Mouse (Mus musculus) brown adipose tissue, adult 24 weeks (tissue): ENCODE results near the gene Naa40. TPM values are rescaled to one million over a fixed set of nuclear protein-coding genes. Genes with fewer than 3 reads are reported as not detected.
A peak's percentile ranks its signal among the peaks of the same experiment; 100 is the strongest.

ENCODE experiments used
- H3K27ac ChIP-seq: fragments of 200-500 bp; replicated peaks from 2 replicates; pipeline ENCODE4 v1.5.1; 2012; ENCODE audit warnings: low read depth, mild to moderate bottlenecking, low read length
- H3K4me1 ChIP-seq: fragments of 200-500 bp; 2 replicates; pipeline ENCODE4 v1.6.1; 2012; ENCODE audit warnings: low read length, mixed read lengths; ENCODE audit not compliant: control insufficient read depth, insufficient read depth, insufficient read length
- H3K4me3 ChIP-seq: fragments of 200-500 bp; 2 replicates; pipeline ENCODE4 v1.5.1; 2012; ENCODE audit warnings: low read depth, mild to moderate bottlenecking, low read length, moderate library complexity; ENCODE audit not compliant: insufficient read depth
- polyA plus RNA-seq: library from polyadenylated mRNA; stranded (reverse); fragments of >200 nt; gene quantifications from 2 replicates; pipeline ENCODE4 v1.2.4, GENCODE M21; 2012; ENCODE audit not compliant: missing spikeins, insufficient read depth, insufficient read length

Naa40 gene
- polyA plus RNA-seq, 1 experiment: 9.6 TPM

DNA sequence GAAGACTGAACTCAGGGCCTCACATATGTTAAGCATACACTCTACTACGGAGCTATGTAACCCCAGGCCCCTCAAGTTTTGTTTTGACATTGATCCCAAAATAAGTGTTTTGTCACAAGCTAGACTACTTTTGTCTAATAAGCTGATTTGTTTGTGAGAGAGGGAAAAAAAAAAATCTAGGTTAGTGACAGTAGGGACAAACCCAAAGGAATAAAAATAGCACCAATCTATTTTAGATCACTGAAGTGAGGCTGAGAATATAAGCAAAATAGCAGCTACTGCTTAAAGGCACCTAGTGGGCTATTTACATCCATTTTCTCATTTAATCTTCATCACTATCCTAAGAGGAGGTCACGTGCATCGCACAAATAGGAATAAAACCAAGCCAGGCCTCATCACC, 1.4 kb downstream of the Naa40 start:
- H3K27ac ChIP-seq: no peak overlapping the region
- peak overlapping the region; percentile 80 for H3K4me3 ChIP-seq
- peaks cover 5% of the 10 kb centered on the region for H3K4me1 ChIP-seq

DNA sequence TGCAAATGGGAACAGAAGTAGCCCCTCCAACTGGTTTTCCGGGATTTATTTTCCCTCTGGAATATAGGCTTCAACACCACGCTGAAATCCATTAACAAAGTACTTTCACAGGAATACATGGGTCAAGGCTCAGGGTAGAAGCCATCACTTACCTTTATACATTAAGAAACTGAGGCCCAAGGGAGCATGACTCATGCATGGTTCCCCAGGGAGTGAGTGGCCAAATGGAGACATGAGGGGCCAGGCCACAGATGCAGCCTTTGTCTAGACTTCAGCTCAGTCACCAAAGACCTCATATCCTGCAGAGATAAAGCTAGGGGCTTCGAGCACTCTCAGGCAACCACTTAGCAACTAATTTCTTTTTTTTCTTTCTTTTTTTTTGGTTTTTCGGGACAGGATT, 4.2 kb downstream of the Naa40 start:
- H3K4me1 ChIP-seq: peaks cover 5% of the 10 kb centered on the region
- no peak overlapping the region for H3K4me3 ChIP-seq
- H3K27ac ChIP-seq: peak overlapping the region; percentile 32; the same call in 1 of the 2 replicates

DNA sequence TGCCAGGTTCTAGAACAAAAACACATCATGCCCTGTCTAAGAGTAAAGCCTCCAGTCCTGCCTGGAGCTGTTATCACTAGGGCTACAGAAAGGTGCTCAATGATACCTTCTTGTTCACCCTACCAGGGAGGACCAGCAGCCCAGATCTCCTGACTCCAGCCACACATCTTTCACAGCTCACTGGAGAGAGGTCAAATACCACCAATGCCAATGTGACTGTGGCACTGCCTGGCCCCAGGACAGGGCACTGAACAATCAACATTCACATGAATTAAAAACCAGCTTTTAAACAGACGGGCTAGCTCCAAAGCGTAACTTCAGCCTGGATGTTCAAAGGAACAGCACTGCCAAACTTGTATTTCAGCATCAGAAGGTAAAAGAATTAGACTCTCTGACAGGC, 5.0 kb downstream of the Naa40 start:
- H3K4me3 ChIP-seq: no peak overlapping the region
- peaks cover 5% of the 10 kb centered on the region for H3K4me1 ChIP-seq
- no peak overlapping the region for H3K27ac ChIP-seq

DNA sequence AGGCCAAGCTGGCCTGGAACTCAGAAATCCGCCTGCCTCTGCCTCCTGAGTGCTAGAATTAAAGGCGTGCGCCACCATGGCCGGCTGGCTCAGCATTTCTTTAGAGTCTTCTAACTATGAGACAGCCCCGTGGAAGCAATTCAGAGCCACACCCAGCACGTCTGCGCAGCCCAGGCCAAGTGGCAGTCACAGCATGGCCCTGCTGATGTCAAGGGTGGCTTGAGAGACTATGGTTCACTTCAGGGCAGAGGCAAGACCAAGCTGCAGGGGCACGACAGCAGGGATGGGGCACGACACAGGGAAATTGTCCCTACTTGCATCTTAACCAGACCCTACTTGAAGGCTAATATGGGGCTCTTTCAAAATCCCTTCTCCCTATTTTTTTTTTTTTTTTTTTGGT, 5.5 kb downstream of the Naa40 start:
- Histone ChIP-seq H3K27ac (0 out of 2 replicates have a peak overlapping the region, but pooled peaks have one; percentile 5), H3K4me3 (no peak overlapping the region), H3K4me1 (peaks cover 5% of the 10 kb centered on the region)

DNA sequence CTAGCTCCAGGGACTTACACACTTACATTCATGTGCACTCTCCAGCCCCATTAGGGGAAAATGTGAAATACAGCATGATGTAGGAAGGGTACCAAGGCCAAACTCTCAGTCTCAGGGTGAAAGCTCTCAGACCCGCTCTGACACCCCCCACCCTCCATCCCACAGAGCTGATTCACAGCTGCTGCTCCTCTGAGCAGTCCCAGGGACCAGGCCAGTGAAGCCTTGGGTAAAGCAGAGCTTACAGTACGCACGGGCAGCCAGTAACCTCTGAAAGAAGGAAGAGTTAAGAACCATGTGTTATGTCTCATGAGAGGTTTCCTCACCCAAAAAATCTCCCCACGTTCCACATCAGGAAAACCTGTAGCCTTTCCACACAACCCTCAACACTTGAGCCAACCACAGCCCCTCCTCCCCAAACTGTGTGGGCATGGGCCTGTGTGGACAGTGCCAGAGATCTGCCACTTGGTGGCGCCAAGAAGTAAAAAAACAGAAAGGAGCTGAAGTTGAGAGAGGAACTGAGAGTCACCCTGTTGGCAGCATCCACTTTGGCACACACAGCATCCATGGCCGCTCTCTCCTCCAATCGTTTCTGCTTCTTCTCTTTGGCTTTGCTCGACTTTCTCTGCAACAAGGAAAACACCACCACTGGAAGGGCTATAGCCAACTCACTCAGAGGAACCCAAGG, 6.3 kb downstream of the Naa40 start:
- Histone ChIP-seq H3K27ac (no peak overlapping the region), H3K4me1 (no peaks in the 10 kb centered on the region), H3K4me3 (no peak overlapping the region)

DNA sequence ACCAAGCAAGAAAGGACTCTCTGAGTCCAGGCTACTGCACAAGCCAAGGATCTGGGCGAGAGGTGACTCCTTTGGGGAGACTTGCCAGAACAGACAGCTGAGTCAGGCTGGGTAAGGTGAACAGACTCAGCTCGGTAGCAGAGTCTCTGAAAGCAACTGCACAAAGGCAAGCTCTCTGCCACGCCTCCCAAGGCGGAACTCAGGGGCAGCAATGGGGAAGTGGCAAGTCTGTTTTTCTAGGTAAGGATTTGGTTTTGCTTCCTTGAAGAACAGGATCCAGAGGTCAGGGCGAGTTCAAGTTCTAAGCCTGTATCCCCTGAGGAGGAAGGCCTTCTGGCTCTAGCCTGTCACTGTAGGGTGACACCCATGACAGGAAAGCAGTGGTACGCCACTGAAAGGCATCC, 14.5 kb downstream of the Naa40 start:
- peaks cover 19% of the 10 kb centered on the region for H3K4me1 ChIP-seq
- H3K27ac ChIP-seq: peak overlapping the region; percentile 76
- no peak overlapping the region for H3K4me3 ChIP-seq

DNA sequence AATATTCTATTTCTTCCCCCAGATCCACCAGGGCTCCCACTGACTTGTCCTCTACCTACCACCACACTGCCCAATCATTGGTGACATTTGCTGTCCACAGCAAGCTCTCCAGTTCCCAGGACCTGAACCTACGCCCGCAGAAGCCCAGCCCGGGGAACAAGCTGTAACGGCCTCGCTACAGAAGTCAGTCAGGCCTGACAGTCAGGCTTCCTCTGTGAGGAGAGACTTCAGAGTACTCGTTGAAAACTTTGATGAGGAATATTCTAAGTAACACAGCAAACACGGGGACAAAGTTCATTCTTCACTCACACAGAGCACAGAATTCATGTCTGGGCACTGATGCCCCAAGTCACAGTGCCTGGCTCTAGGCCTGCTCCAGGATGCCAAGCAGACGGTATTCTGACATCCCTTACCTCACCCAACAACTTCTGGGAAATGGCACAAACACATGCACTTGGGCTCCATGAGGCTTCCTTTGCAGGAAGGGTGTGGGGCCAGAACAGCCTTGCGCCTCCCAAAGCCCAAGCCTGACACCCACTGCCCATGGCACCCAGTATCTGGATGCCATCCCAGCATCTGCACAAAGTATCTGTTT, 15.8 kb downstream of the Naa40 start:
- no peak overlapping the region for H3K4me3 ChIP-seq
- peaks cover 22% of the 10 kb centered on the region for H3K4me1 ChIP-seq
- peak overlapping the region; percentile 65 for H3K27ac ChIP-seq

DNA sequence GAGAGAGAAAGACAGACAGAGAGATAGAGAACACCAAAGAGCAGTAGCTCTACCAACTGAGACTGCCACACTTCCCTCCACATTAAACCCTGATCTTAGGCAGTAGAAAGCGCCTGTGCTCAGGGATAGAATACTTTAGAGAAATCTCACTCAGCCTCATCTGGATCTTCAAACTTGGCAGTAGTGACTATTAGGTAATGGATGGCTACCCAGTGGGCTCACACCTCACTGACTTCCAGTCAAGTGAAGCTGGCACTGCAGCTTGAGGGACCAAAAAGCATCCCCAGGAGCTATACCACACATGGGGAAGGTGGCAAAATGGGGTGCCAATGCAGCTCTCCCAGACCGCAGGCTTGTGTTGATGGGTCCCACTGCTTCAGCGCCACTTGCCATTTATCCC, 16.7 kb downstream of the Naa40 start:
- Histone ChIP-seq H3K4me1 (peaks cover 22% of the 10 kb centered on the region), H3K27ac (no peak overlapping the region), H3K4me3 (no peak overlapping the region)

DNA sequence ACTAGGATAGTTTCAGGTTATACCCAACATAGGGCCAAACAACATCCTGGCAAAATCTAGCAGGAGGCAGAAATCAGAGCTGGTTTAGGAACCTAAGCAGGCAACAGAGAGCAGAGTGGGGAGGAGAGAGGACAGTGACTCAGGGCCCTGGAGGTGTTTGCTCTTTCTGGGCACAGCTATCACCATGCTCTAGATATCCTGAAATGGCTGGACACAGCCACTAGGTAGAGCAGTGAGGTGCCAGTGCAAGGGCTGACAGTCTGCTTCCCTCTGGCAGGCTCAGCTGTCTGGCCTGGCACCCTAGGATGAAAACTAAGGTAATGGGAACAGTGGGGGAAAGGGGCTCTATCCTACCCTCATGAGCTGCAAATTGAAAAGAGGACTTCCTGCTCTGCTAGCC, 17.5 kb downstream of the Naa40 start:
- H3K4me1 ChIP-seq: peaks cover 22% of the 10 kb centered on the region
- no peak overlapping the region for H3K4me3 ChIP-seq
- H3K27ac ChIP-seq: no peak overlapping the region

DNA sequence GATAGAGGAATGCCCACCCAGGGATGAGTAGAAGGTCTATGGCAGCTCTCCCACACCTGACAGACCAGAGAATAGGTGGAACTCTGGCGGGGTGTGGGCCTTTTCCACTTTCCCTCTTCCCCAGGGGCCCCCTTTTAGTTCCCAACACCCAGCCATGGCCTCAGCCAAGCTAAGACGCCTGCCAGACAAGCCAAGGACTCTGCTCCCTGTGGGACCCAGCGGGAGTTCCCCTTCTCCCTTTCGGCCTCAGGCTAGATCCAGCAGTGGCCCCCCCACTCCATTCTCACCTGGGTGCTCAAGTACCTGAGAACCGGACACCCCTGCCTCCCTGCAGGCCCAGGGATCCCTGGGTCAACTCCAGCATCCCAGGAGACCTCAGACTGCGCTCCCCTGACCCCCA, 18.8 kb downstream of the Naa40 start:
- Histone ChIP-seq H3K4me3 (no peak overlapping the region), H3K27ac (no peak overlapping the region), H3K4me1 (peaks cover 22% of the 10 kb centered on the region)

DNA sequence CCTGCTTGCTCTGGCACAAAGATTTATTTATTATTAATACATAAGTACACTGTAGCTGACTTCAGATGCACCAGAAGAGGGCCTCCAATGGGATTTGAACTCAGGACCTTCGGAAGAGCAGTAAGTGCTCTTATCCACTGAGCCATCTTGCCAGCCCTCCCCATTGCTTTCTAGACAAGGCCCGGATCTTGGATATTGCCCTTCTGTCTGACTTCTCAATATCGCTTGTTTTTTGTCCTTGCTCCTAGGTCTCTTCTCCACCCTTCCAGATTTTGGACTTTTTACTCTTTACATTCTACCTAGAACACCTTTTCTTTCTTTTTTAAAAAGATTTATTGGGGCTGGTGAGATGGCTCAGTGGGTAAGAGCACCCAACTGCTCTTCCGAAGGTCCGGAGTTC, 22.2 kb downstream of the Naa40 start:
- peaks cover 12% of the 10 kb centered on the region for H3K4me1 ChIP-seq
- H3K4me3 ChIP-seq: no peak overlapping the region
- H3K27ac ChIP-seq: no peak overlapping the region

DNA sequence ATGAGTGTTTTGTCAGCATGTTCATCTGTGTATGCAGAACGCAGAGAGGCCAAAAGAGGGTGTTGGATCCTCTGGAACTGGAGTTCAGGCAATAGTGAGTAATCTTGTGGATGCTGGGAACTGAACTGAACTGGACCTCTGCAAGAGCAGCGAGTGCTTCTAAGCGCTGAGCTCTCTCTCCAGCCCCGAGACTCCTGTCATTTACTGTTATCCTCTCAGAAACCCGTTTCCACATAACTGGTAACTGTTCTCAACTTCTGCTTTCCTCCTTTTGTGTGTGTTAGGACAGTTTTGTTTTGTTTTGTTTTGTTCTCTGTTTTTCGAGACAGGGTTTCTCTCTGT, 23.1 kb downstream of the Naa40 start:
- H3K27ac ChIP-seq: no peak overlapping the region
- H3K4me3 ChIP-seq: no peak overlapping the region; the same call in 1 of the 2 replicates
- peaks cover 12% of the 10 kb centered on the region for H3K4me1 ChIP-seq

DNA sequence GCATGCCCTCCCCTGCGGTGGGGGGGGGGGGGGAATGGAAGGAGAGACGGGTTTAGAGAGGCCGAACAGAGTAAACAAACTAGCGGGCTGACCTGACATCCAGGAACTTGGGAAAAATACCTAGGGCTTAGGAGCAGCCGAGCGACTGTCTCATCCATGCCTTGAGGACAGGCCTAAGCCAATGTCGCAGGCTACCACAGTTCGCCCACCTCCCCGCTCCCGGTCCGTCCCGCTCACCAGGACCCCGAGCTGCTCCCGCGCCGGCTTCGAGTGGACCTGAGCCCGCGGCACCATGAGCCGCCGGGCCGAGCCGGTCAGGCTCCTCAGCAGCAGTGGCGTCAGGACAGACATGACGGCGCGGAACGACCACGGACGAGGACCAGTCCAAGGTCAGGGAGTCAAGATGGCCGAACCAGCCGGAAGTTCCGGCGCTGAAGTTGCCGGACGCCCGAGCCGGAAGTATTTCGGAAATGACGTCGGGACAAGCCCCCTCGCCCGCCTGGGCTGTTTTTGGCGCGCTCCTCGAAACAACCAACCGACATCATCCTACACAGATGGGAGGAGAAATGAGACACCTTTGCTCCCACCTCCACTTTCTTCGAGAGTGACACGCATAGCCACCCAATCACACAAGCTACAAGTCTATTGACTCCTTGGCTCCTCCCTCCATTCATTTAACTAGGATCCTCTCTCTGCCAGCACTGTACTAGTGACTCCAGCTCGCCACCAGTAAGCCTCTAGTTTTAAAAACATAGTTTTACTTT, 23.6 kb downstream of the Naa40 start, which contains the start of gene Cox8a:
Cox8a (minus strand) TSS at position 455 of the 764 bp plus-strand sequence.
- peak within 1 kb of the TSS; percentile 98 for H3K27ac ChIP-seq
- H3K4me1 ChIP-seq: peaks cover 10% of the 10 kb centered on the region
- H3K4me3 ChIP-seq: peak within 1 kb of the TSS; percentile 91

DNA sequence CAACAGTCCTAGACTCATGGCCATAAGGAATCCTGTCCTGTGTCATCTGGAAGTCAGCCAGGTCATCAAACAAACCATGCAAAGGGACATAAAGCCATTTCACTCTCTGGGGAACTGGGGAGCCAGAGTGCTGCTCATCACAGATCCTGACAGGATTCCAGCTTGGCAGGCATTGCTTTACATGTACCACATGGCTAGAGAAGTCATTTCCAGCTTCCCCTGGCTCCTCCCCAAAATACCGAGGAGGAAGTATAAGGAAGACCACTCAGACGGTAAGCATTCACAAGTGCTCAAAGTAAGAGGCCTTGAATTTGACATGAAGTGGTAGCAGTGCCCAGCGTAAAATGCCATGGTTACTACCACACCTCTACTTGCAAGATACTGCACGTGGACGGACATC, 26.5 kb downstream of the Naa40 start:
- Histone ChIP-seq H3K4me3 (peak overlapping the region; percentile 91; the same call in 1 of the 2 replicates), H3K27ac (no peak overlapping the region), H3K4me1 (peaks cover 7% of the 10 kb centered on the region)

DNA sequence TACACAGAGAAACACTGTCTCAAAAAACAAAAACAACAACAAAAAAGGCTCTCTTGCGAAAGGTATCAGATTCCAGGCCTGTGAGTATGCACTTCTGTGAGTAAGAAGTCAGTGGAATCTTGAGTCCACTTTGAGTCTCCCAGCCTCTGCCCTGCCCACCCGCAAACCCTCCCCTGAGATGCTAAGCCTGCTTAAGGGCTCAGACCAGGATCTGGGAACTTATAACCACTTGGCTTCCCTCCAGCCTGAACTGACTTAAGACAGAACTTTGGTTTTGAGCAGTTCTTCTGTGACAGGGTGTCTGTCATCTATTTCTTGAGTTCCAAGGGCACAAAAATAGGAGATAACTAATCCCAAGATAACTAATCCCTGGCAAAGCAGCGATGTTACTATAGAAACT, 28.0 kb downstream of the Naa40 start:
- H3K4me1 ChIP-seq: peaks cover 7% of the 10 kb centered on the region
- H3K27ac ChIP-seq: no peak overlapping the region
- H3K4me3 ChIP-seq: no peak overlapping the region
